Mouse (Mus musculus): ENCODE data around the gene Ldhc. TPM values are rescaled to one million over a fixed set of nuclear protein-coding genes. Genes with fewer than 3 reads are reported as not detected.
A peak's percentile ranks its signal among the peaks of the same experiment; 100 is the strongest.
"Not testable (repeated sequence)": the region's sequence is repeated elsewhere in the genome, so short reads cannot be mapped to it uniquely, and the experiment has no call there.

The Ldhc gene
- total RNA-seq, 2 experiments from 2014 or later: not detected

- DNase-seq (ENCODE audit: low spot score in 2 of 2): no peak
These were observed 18.7 kb upstream of the Ldhc start for GRCm38 (mm10) chr7:46842278-46842677.

- no peak for DNase-seq (ENCODE audit: low spot score in 2 of 2)
These were observed 17.4 kb upstream of the Ldhc start for GRCm38 (mm10) chr7:46843576-46843975.

GRCm38 (mm10) chr7:46845211-46845977, 15.6 kb upstream of the Ldhc start:
- peak; percentile 87 to 93 for DNase-seq (ENCODE audit: low spot score in 2 of 2)

GRCm38 (mm10) chr7:46845978-46846485, 15.0 kb upstream of the Ldhc start:
- peak in 1 of 2 experiments; percentile 30 for DNase-seq (ENCODE audit: low spot score in 2 of 2)

- DNase-seq (ENCODE audit: low spot score in 2 of 2): peak; percentile 11 to 49
These were observed 14.3 kb upstream of the Ldhc start for GRCm38 (mm10) chr7:46846486-46847244.

- DNase-seq (ENCODE audit: low spot score in 2 of 2): no peak
These were observed 11.7 kb upstream of the Ldhc start for GRCm38 (mm10) chr7:46849287-46849686.

- no peak for DNase-seq (ENCODE audit: low spot score in 2 of 2)
These were observed 10.0 kb upstream of the Ldhc start for GRCm38 (mm10) chr7:46851026-46851425.

GRCm38 (mm10) chr7:46852666-46853065, 8.3 kb upstream of the Ldhc start:
- no peak for DNase-seq (ENCODE audit: low spot score in 2 of 2)

- no peak for DNase-seq (ENCODE audit: low spot score in 2 of 2)
These were observed 7.6 kb upstream of the Ldhc start for GRCm38 (mm10) chr7:46853365-46853764.

- no peak for DNase-seq (ENCODE audit: low spot score in 2 of 2)
These were observed 5.0 kb upstream of the Ldhc start for GRCm38 (mm10) chr7:46855866-46856560.

GRCm38 (mm10) chr7:46857436-46857835, 3.6 kb upstream of the Ldhc start:
- no peak for DNase-seq (ENCODE audit: low spot score in 2 of 2)

GRCm38 (mm10) chr7:46859031-46859430, 2.0 kb upstream of the Ldhc start:
- DNase-seq (ENCODE audit: low spot score in 2 of 2): peak in 1 of 2 experiments; percentile 45

- DNase-seq (ENCODE audit: low spot score in 2 of 2): no peak
These were observed 11.0 kb downstream of the Ldhc start for GRCm38 (mm10) chr7:46871988-46872387.

GRCm38 (mm10) chr7:46876841-46877240, 15.8 kb downstream of the Ldhc start:
- no peak for DNase-seq (ENCODE audit: low spot score in 2 of 2)

- DNase-seq (ENCODE audit: low spot score in 2 of 2): no peak
These were observed 16.3 kb downstream of the Ldhc start for GRCm38 (mm10) chr7:46877255-46877654.

GRCm38 (mm10) chr7:46879851-46880250, 18.8 kb downstream of the Ldhc start:
- no peak for DNase-seq (ENCODE audit: low spot score in 2 of 2)

- no peak for DNase-seq (ENCODE audit: low spot score in 2 of 2)
These were observed 20.0 kb downstream of the Ldhc start for GRCm38 (mm10) chr7:46880992-46881391.

- DNase-seq (ENCODE audit: low spot score in 2 of 2): not testable (repeated sequence)
These were observed 20.9 kb downstream of the Ldhc start for GRCm38 (mm10) chr7:46881941-46882340.

GRCm38 (mm10) chr7:46883304-46883703, 22.3 kb downstream of the Ldhc start:
- no peak for DNase-seq (ENCODE audit: low spot score in 2 of 2)

- DNase-seq (ENCODE audit: low spot score in 2 of 2): no peak
These were observed 34.5 kb downstream of the Ldhc start for GRCm38 (mm10) chr7:46895511-46895910.

- no peak for DNase-seq (ENCODE audit: low spot score in 2 of 2)
These were observed 38.3 kb downstream of the Ldhc start for GRCm38 (mm10) chr7:46899343-46899742.

GRCm38 (mm10) chr7:46911250-46911649, 50.2 kb downstream of the Ldhc start:
- DNase-seq (ENCODE audit: low spot score in 2 of 2): no peak
